Mouse (Mus musculus): Measurements from ENCODE around the gene Fam184a.

GRCm38 (mm10) chr10:53634160-53634559, 116.8 kb downstream of the Fam184a start:
- TF ChIP-seq CTCF (IDR thresholded peaks at IDR 0.05; ENCODE audit: extremely low read depth, insufficient read depth, low read length) (no peak), POLR2A (IDR thresholded peaks at IDR 0.05; ENCODE audit: extremely low read depth, insufficient read depth, low read length) (no peak)
